Mouse (Mus musculus) heart, postnatal 36 days (tissue): ENCODE measurements around the gene Vil1. TPM values are rescaled to one million over a fixed set of nuclear protein-coding genes. Genes with fewer than 3 reads are reported as not detected.

Source experiments
- DNase-seq, 2 experiments: peaks; one replicate each; pipeline ENCODE4 v3.0.0; 2021 to 2022
- intact Hi-C: fragments of 180-260 bp; cut with DNase I; formaldehyde crosslinking; loops from one replicate; pipeline ENCODE4 v1.15.1; 2025
- total RNA-seq, 2 experiments: library from RNA; stranded (reverse); gene quantifications; 2 replicates each; pipeline ENCODE4 v1.2.3; 2021

Gene Vil1
- total RNA-seq, 2 experiments from 2014 or later = 0.86 to 1.3 TPM

DNA sequence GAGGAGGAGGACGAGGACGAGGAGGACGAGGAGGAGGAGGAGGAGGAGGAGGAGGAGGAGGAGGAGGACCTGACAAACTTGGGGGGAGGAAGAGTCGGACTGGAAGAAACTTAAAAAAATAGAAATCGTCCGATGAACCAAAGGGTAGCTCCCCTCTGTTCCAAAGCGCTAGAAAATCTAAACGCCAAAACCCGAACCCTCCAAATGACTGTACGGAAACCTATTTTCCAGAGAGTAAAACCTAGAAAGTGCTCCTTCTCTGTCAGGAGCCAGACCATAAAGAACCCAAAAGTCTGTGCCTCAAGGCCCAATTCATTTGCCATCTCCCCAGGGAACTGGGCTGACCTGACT is 22.8 kb upstream of the Vil1 start:
- intact Hi-C loops = loop anchor here (1.0 to 5.0 kb wide), 3 partner anchors 18 to 179 kb away; no protein-coding TSS in a partner anchor
- DNase-seq = no peak

DNA sequence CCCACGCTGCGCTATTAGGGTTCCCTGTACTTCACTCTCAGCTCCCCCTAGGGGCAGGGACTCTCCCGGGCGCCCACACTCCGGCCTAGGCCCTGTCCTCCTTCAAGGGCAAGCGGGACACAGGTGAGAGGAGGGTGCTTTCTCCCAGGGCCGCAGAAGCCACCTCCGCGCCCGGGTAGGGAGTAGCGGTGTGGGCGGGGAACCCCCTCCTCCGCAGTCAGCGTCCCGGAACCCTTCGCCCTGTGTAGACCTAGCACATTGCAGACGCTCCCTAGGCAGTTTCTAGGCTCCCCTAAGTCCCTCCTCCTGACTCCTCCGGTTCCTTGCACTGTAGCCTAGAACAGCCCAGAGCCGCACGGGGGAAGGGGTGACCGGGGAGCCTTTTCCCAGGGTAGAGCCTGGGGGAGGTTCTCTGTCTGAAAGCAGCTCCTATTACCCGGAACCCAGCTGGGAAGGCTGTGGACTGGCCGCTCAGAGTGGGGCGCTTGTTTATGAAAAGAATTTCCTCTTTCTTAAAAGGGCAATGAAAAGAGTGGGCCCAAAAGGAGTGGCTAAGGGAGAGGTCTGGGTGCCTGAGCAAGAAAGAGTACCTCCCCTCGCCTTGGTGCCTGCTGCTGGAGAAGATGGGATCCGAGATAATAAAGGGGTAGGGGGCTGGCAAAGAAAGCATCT is 22.3 kb upstream of the Vil1 start:
- intact Hi-C loops = loop anchor here (1.0 to 5.0 kb wide), 3 partner anchors 19 to 180 kb away; no protein-coding TSS in a partner anchor

GRCm38 (mm10) chr1:74387386-74387988 is 21.7 kb upstream of the Vil1 start:
- DNase-seq = no peak
- intact Hi-C loops = loop anchor here (2.0 to 5.0 kb wide), 2 partner anchors 55 to 180 kb away; no protein-coding TSS in a partner anchor

More for the DNA sequence above, 22.3 kb upstream of the Vil1 start:
- peak; percentile 96 to 99 for DNase-seq

- intact Hi-C loops = loop anchor here (5.0 kb wide), 1 partner anchor 181 kb away; no protein-coding TSS in a partner anchor
- no peak for DNase-seq
Observed at GRCm38 (mm10) chr1:74388398-74388920, 20.7 kb upstream of the Vil1 start.

- intact Hi-C loops = loop anchor here (5.0 to 10.0 kb wide), 3 partner anchors 183 to 475 kb away; partner anchors contain the start of genes Bcs1l and Zfp142
- peak; percentile 52 to 59 for DNase-seq
Observed at GRCm38 (mm10) chr1:74389831-74390286, 19.3 kb upstream of the Vil1 start.

DNA sequence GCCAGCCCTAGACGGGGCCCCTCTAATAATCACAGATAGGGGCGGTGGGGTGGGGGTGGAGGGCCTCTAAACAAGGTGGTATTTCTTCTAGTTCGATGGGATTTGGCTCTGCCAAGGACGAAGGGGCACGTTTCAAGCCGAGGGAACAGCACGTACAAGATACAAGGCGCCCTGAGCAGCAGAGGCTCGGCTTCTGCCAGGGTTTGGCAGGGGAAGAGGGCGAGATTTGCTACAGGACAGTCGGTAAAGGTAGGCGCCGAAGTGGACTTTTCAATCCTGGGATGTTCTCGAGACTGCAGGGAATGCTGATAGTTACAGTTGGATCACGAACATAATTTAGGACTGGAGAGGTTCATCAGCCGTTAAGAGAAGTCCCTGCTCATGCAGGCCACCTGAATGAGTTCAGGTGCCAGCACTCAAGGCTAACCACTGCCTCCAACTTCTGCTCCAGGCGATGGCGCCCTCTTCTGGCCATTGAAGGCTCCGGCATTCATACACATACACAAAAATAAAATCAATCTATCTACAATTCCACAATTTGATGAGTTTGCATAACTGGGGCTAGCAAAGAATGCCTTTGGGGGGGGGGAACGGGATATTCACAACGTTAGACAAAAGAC is 18.8 kb upstream of the Vil1 start:
- DNase-seq = peak; percentile 77 to 79
- intact Hi-C loops = loop anchor here (10.0 kb wide), 2 partner anchors 194 to 476 kb away; partner anchors contain the start of genes Bcs1l and Zfp142

DNA sequence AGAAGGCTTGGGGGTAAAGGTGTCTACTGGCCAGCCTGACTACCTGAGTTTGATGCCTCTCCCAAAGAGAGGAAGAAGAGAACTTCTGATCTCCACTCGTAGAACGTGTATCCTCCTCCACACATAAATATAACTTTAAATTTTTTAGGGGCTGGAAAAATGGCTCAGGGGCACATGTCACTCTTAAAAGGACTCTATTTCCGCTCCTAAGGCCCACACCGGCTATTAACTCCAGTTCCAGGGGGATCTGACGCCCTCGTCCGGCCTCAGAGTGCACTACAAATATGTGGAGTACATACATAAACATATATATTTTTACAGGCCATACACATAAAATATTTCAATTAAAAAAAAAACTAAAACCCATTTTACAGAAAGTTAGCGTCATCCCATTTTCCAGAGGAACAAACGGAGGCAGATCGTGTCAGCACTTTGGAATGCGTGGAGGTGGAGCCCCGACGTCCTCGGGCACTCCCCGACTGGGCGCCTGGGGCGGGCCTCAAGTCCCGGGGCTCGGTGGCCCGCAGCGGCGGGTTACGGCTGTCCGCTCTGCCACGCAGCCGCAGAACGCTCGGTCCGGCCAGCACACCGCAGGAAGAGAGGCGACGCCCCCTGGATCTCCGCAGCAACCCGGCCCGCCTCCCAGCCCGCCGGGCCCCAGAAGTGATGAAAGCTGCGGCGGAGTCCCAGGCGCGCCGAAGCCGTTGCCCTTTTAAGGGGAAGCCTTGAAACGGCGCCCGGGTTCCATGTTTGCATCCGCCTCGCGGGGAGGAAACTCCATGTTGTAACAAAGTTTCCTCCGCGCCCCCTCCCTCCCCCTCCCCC is 18.0 kb upstream of the Vil1 start, which contains the start of gene Ctdsp1:
TSS of gene Ctdsp1 (plus strand) at position 586 of the 825 bp plus-strand sequence.
- intact Hi-C loops = loop anchor here (10.0 kb wide), 2 partner anchors 194 to 476 kb away; partner anchors contain the start of genes Bcs1l and Zfp142

DNA sequence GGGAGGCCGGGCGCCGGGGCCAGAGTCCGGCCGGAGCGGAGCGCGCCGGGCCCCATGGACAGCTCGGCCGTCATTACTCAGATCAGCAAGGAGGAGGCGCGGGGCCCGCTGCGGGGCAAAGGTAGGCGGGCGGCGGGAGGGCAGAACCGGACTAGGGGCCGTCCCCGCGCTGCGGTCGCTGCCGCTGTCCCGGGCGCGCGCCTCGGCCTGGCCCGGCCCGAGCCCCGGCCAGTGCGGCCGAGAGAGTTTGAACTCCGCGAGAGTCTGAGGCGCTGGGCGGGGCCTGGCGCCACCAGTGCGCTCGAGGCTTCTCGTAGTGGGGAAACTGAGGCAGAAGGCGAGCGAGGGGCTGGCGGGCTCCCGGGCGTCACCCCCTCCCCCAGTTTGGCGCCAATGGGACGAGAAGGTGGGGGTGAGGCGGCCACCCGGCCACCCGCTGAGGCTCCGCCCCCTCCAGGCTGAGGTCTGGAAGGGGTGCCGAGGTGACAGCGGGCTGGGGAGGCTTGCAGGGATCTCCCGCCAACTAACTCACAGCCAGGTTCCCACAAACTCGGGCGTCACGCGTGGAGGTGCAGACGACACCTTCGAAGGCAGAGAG is 17.2 kb upstream of the Vil1 start:
- intact Hi-C loops = loop anchor here (10.0 kb wide), 2 partner anchors 193 to 477 kb away; partner anchors contain the start of genes Bcs1l and Zfp142
- peak; percentile 81 to 90 for DNase-seq

More for the DNA sequence above, 18.0 kb upstream of the Vil1 start, which contains the start of gene Ctdsp1:
- DNase-seq = peak; percentile 98

- intact Hi-C loops = loop anchor here (10.0 kb wide), 2 partner anchors 192 to 478 kb away; partner anchors contain the start of genes Bcs1l and Zfp142
- peak in 1 of 2 experiments; percentile 35 for DNase-seq
Observed at GRCm38 (mm10) chr1:74392446-74392994, 16.7 kb upstream of the Vil1 start.

- intact Hi-C loops = loop anchor here (10.0 kb wide), 2 partner anchors 192 to 478 kb away; partner anchors contain the start of genes Bcs1l and Zfp142
Observed at GRCm38 (mm10) chr1:74393010-74393409, 16.2 kb upstream of the Vil1 start.

GRCm38 (mm10) chr1:74393697-74394096 is 15.5 kb upstream of the Vil1 start:
- DNase-seq = no peak
- intact Hi-C loops = loop anchor here (10.0 kb wide), 2 partner anchors 191 to 479 kb away; partner anchors contain the start of genes Bcs1l and Zfp142

More at GRCm38 (mm10) chr1:74393010-74393409, 16.2 kb upstream of the Vil1 start:
- no peak for DNase-seq

DNA sequence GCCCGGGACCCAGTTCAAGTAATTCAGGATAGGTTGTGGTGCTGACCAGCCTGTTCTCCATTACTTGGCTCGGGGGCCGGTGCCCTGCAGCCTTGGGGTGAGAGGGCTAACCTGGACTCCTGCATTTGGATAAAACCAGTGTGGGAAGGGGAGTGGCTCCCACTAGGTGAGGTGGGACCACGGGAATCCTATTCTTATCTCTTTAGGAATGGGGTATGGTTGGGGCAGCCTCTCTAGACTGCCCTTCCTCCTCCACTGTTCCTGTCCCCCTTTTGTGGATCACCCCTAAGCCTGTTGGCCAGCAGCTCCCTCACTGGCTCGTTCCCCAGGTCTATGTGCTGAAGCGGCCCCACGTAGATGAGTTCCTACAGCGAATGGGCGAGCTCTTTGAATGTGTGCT is 14.9 kb upstream of the Vil1 start:
- no peak for DNase-seq
- intact Hi-C loops = loop anchor here (10.0 kb wide), 2 partner anchors 190 to 480 kb away; partner anchors contain the start of genes Bcs1l and Zfp142

- DNase-seq = no peak
- intact Hi-C loops = loop anchor here (10.0 kb wide), 2 partner anchors 190 to 480 kb away; partner anchors contain the start of genes Bcs1l and Zfp142
Observed at GRCm38 (mm10) chr1:74394858-74395257, 14.3 kb upstream of the Vil1 start.

DNA sequence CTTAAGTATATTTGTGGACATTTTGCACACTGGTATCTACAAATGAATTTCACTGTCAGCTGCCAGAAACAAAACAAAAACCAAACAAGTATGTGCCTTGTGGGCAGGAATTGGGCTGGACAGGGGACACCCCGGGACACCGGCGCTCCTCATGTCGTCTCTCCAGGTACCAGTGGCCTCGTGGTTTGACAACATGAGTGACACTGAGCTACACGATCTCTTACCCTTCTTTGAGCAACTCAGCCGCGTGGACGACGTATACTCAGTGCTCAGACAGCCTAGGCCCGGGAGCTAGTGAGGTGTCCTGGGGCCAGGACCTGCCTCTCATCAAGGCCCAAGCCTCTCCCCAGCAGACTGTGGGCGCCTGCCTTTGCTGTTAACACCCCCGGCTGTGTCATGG is 13.9 kb upstream of the Vil1 start:
- DNase-seq = no peak
- intact Hi-C loops = loop anchor here (10.0 kb wide), 2 partner anchors 190 to 480 kb away; partner anchors contain the start of genes Bcs1l and Zfp142

GRCm38 (mm10) chr1:74396456-74397222 is 12.5 kb upstream of the Vil1 start:
- DNase-seq = peak in 1 of 2 experiments; percentile 60
- intact Hi-C loops = loop anchor here (10.0 kb wide), 2 partner anchors 188 to 482 kb away; partner anchors contain the start of genes Bcs1l and Zfp142

GRCm38 (mm10) chr1:74397268-74397918 is 11.8 kb upstream of the Vil1 start:
- DNase-seq = peak; percentile 99
- intact Hi-C loops = loop anchor here (10.0 kb wide), 2 partner anchors 187 to 483 kb away; partner anchors contain the start of genes Bcs1l and Zfp142
